Comparison of ENCODE assay signal across 9 mouse cellular contexts in the genomic region with DNA sequence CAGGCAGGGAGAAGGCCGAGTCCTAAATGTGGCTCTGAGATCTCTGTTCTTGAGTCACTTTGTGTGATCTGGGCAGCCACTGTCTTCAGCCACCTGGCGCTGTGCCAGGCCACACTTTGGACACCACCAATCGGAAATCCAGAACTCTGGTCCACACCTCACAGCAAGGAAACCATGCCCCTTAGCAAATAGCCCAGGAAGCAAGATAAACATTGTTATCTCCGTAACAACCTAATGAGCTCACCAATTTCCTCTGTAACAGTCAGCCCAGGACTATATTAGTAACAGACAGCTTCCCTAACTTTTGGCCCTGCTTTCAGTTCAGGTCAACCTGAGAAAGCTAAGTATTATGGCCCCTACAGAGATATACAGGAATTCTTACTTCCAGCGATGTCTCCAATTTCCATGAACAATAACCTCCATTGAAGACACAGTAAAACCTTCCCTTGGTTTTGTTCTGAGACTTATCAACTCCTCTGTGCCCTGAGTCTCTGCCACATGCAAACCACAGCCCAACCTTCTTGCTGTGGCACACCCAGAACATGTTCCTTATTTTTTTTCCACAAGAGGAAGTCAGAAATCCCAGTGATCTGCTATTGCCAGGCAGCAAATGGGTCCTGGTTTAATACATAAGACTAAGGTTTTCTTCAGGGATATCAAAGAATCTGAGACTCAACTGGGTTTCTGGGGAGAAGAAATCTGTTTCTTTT. TPM values are rescaled to one million over a fixed set of nuclear protein-coding genes. Genes with fewer than 3 reads are reported as not detected.
DNase-seq lines count a peak whose midpoint lies in the region; ATAC-seq and TF ChIP-seq lines count a peak whose summit lies in the region.
"Had no signal": no experiment of that assay in that cellular context is flagged by ENCODE, and none has a peak within 500 bp of the region (broad histone marks: within the 10 kb centered on the region; RNA-seq: fewer than 3 reads in every experiment).

No protein-coding gene starts in this region.

- no peak overlapping the region for H3K4me2 ChIP-seq in kidney, embryonic 16.5 days (replicated peaks; ENCODE audit: low read depth, low read length)
- peak overlapping the region; percentile 54 for H3K4me2 ChIP-seq in myocyte (ENCODE audit: low read depth)
- H3K4me2 ChIP-seq: midbrain, embryonic 12.5 days had no signal

- no peaks in the 10 kb centered on the region for H3K27me3 ChIP-seq in kidney, embryonic 16.5 days (ENCODE audit: insufficient read depth, low read length)
- H3K27me3 ChIP-seq in myocyte (ENCODE audit: control insufficient read depth, insufficient read depth, insufficient read length), result no peaks in the 10 kb centered on the region
- H3K27me3 ChIP-seq: midbrain, embryonic 12.5 days had no signal

- no peak for ATAC-seq in kidney, embryonic 16.5 days (ENCODE audit: low FRiP score, low TSS enrichment)
- no peak for ATAC-seq in erythroid progenitor cell, adult 5-6 weeks (replicated peaks; ENCODE audit: low FRiP score, poor library complexity, severe bottlenecking)

- no peak overlapping the region for H3K27ac ChIP-seq in kidney, embryonic 16.5 days (ENCODE audit: low read length)
- H3K27ac ChIP-seq: midbrain, embryonic 12.5 days had no signal

- no peak overlapping the region for H3K4me3 ChIP-seq in kidney, embryonic 16.5 days (ENCODE audit: low read length)
- no peak overlapping the region for H3K4me3 ChIP-seq in myocyte
- H3K4me3 ChIP-seq: midbrain, embryonic 12.5 days had no signal

- no peak for TF ChIP-seq POLR2A in myocyte (IDR thresholded peaks at IDR 0.05; ENCODE audit: insufficient read length, low read depth)

- H3K36me3 ChIP-seq in kidney, embryonic 16.5 days (ENCODE audit: insufficient read depth, low read length), result peaks cover 14% of the 10 kb centered on the region; the same call in 1 of the 2 replicates
- peaks cover 14% of the 10 kb centered on the region for H3K36me3 ChIP-seq in myocyte (ENCODE audit: control insufficient read depth, insufficient read depth)
- H3K36me3 ChIP-seq: midbrain, embryonic 12.5 days had no signal

- no peaks in the 10 kb centered on the region for H3K9me3 ChIP-seq in kidney, embryonic 16.5 days (ENCODE audit: low read length)
- H3K9me3 ChIP-seq: midbrain, embryonic 12.5 days had no signal

- no peaks in the 10 kb centered on the region for H3K79me2 ChIP-seq in myocyte (ENCODE audit: control insufficient read depth, insufficient read depth)

- DNase-seq in kidney, postnatal 14 days, result peak; percentile 48
- DNase-seq in heart, adult 11 months, result peak; percentile 97
- peak; percentile 48 for DNase-seq in liver
- DNase-seq in left cerebral cortex, adult 8-10 months (ENCODE audit: low spot score in 2 of 2), result no peak
- DNase-seq in cerebellum, adult 9-11 months, result no peak

- H3K4me1 ChIP-seq in kidney, embryonic 16.5 days (ENCODE audit: insufficient read depth, low read length), result no peaks in the 10 kb centered on the region
- H3K4me1 ChIP-seq: midbrain, embryonic 12.5 days had no signal

- WGBS in kidney, embryonic 16.5 days, result 67% methylated on average over 5 of the region's 5 CpGs

- H3K9ac ChIP-seq in kidney, embryonic 16.5 days (replicated peaks; ENCODE audit: low read length), result no peak overlapping the region
- H3K9ac ChIP-seq: midbrain, embryonic 12.5 days had no signal

- no peak overlapping the region for H3ac ChIP-seq in myocyte (ENCODE audit: control insufficient read depth, insufficient read length)

TF ChIP-seq in myocyte, 11 proteins besides CTCF, POLR2A, EP300 and RAD21:
- no peak for TF ChIP-seq POLR2AphosphoS2 (IDR thresholded peaks at IDR 0.05; ENCODE audit: insufficient read length, low read depth)
- no peak for TF ChIP-seq MAX (IDR thresholded peaks at IDR 0.05; ENCODE audit: low read depth)
- TF ChIP-seq TCF12 (IDR thresholded peaks at IDR 0.05; ENCODE audit: insufficient read depth, poor library complexity, severe bottlenecking), result no peak
- TF ChIP-seq E2F4 (IDR thresholded peaks at IDR 0.05; ENCODE audit: insufficient read depth), result no peak
- no peak for TF ChIP-seq SRF (IDR thresholded peaks at IDR 0.05; ENCODE audit: control insufficient read depth, insufficient read length, low read depth)
- no peak for TF ChIP-seq MYOD1 (IDR thresholded peaks at IDR 0.05; ENCODE audit: control insufficient read depth in 1 of 3, insufficient read length in 2 of 3, low read depth in 2 of 3)
- no peak for TF ChIP-seq USF1 (IDR thresholded peaks at IDR 0.05; ENCODE audit: low read depth)
- no peak for TF ChIP-seq REST (IDR thresholded peaks at IDR 0.05; ENCODE audit: insufficient read depth, insufficient read length)

RNA-seq across cellular contexts. Expression of a gene that starts 56.3 kb away (rescaled TPM):
- polyA plus RNA-seq in kidney, embryonic 16.5 days (2015; fragmentation: Nextera tagmentation; extraction: Ambion mirVana), result not detected in 2 replicates
- not detected for polyA plus RNA-seq in myocyte (2012; fragmentation: generic; extraction: Trizol)
- not detected for total RNA-seq in left cerebral cortex, adult 8-10 months (2022)
- total RNA-seq in erythroid progenitor cell, adult 5-6 weeks (2015; ENCODE audit: low replicate concordance), result not detected in 2 replicates
- total RNA-seq in erythroid progenitor cell, adult 5-6 weeks (2017; ENCODE audit: low replicate concordance), result not detected in 2 replicates
- polyA plus RNA-seq: midbrain, embryonic 12.5 days had no signal

Comparison
In these comparisons a context has a peak if more than half of its experiments do, and no peak if none do; other contexts are left out.
1. DNase-seq: peak in kidney, postnatal 14 days (single experiment), heart, adult 11 months (single experiment) and liver (single experiment); none in left cerebral cortex, adult 8-10 months (0 of 2) and cerebellum, adult 9-11 months (single experiment).